Mouse (Mus musculus) heart, adult 2 months (tissue): ENCODE measurements at regions not wholly inside any gene's neighbourhood (a gene's known extent, or its start where the extent isn't known, plus 50 kb on each side); places are given as distances from the start of the nearest gene placed in this dataset.

Experiments
- CTCF ChIP-seq: fragments of 200-600 bp; IDR thresholded peaks from 2 replicates; pipeline ENCODE4 v1.8.1; 2022; ENCODE audit warnings: antibody characterized with exemption, mild to moderate bottlenecking, moderate library complexity
- EP300 ChIP-seq: fragments of 200-500 bp; IDR thresholded peaks from 2 replicates; pipeline ENCODE4 v1.6.1; 2011; ENCODE audit warnings: low read depth, low read length, control low read depth; ENCODE audit not compliant: insufficient read depth
- POLR2A ChIP-seq: fragments of 200-500 bp; IDR thresholded peaks from 2 replicates; pipeline ENCODE4 v1.6.1; 2011; ENCODE audit warnings: mild to moderate bottlenecking, low read depth, low read length, control low read depth; ENCODE audit not compliant: insufficient read depth

DNA sequence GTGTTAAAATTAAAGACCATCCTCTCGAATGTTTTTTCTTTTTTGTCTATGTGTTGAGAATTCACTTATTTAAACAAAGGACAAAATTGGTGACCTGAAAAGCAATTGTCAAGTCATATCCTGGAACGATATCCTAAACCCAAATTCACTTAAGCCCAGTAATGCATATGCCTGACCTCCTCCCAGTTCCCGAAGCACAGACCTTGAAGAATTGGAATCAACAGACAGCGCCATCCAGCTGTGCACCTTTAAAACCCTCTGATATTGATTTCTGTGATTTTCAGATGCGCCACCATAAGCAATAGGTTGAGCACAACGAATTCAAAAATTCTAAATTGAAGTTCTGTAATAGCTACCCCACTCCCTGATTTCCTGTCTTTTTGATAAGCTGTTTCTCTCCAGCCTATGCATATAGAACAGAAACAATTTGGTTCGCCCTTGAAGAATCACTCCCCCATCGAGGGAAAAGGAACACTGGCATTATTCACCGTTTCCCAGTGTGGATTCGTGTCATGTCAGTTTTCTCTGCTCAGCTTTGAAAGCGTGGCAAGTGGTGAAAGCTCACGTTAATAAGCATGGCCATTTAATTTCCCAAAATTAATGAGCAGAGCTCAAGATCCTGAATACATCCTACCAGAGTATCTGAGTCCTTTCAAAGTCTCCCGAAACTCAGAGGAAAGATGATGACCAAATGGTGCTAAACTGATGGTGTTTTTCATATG lies 682.1 kb downstream of the Utrn start:
- TF ChIP-seq EP300 (no peak), CTCF (no peak), POLR2A (no peak)
